Mouse (Mus musculus) cerebellum, adult 2 months (tissue): ENCODE data around the gene Nfe2l2.

Experiments used
- CTCF ChIP-seq: fragments of 200-500 bp; IDR thresholded peaks from 2 replicates; pipeline ENCODE4 v1.5.1; 2011; ENCODE audit warnings: low read depth, mild to moderate bottlenecking, control low read depth, low read length, moderate library complexity, borderline replicate concordance; ENCODE audit not compliant: insufficient read depth
- POLR2A ChIP-seq: fragments of 200-500 bp; IDR thresholded peaks from 2 replicates; pipeline ENCODE4 v1.6.1; 2011; ENCODE audit warnings: low read length, control low read depth, borderline replicate concordance; ENCODE audit not compliant: insufficient read depth

- TF ChIP-seq CTCF (no peak), POLR2A (no peak)
These were observed 33.1 kb downstream of the Nfe2l2 start for GRCm38 (mm10) chr2:75671337-75671660.
